Mouse (Mus musculus) olfactory bulb, adult 2 months (tissue): ENCODE measurements around the gene Aldh4a1. TPM values are rescaled to one million over a fixed set of nuclear protein-coding genes. Genes with fewer than 3 reads are reported as not detected.

Source experiments
- H3K27ac ChIP-seq: fragments of 200-500 bp; 2 replicates; pipeline ENCODE4 v1.5.1; 2012; ENCODE audit warnings: low read depth, low read length; ENCODE audit not compliant: insufficient read depth
- H3K4me1 ChIP-seq: fragments of 200-500 bp; 2 replicates; pipeline ENCODE4 v1.6.1; 2012; ENCODE audit warnings: low read length; ENCODE audit not compliant: control insufficient read depth, insufficient read depth
- H3K4me3 ChIP-seq: fragments of 200-500 bp; 2 replicates; pipeline ENCODE4 v1.5.1; 2012; ENCODE audit warnings: mild to moderate bottlenecking, low read depth, low read length, moderate library complexity; ENCODE audit not compliant: insufficient read depth
- CTCF ChIP-seq: fragments of 200-500 bp; IDR thresholded peaks from 2 replicates; pipeline ENCODE4 v1.5.1; 2012; ENCODE audit warnings: low read depth, mild to moderate bottlenecking, low read length, moderate library complexity; ENCODE audit not compliant: insufficient read depth
- POLR2A ChIP-seq: fragments of 200-500 bp; IDR thresholded peaks from 2 replicates; pipeline ENCODE4 v1.6.1; 2012; ENCODE audit warnings: mild to moderate bottlenecking, low read depth, low read length, moderate library complexity; ENCODE audit not compliant: insufficient read depth
- WGBS: fragments of 180-500 bp; shearing (Covaris S2); methylation state at CpG from one replicate; pipeline ENCODE4 v1.1.7; 2018; 5-methylcytosine and 5-hydroxymethylcytosine counted together
- polyA plus RNA-seq: library from polyadenylated mRNA; stranded (reverse); fragments of >200 nt; gene quantifications from 2 replicates; pipeline ENCODE4 v1.2.4, GENCODE M21; 2012; ENCODE audit warnings: low replicate concordance; ENCODE audit not compliant: missing spikeins, insufficient read depth, insufficient read length

The Aldh4a1 gene
- polyA plus RNA-seq, 1 experiment, result not detected

- no peak for TF ChIP-seq POLR2A
- WGBS, result 68% methylated on average over 10 of the region's 10 CpGs
- Histone ChIP-seq H3K4me3 (no peak overlapping the region), H3K27ac (no peak overlapping the region), H3K4me1 (peaks cover 65% of the 10 kb centered on the region)
Measured at GRCm38 (mm10) chr4:139579003-139579402, 43.7 kb upstream of the Aldh4a1 start.

- no peak overlapping the region for H3K4me3 ChIP-seq
- 67% methylated on average over 6 of the region's 6 CpGs for whole genome bisulfite sequencing
- no peak overlapping the region for H3K27ac ChIP-seq
- TF ChIP-seq CTCF (no peak), POLR2A (no peak)
- peaks cover 69% of the 10 kb centered on the region for H3K4me1 ChIP-seq
Measured at GRCm38 (mm10) chr4:139579466-139579865, 43.2 kb upstream of the Aldh4a1 start.

- H3K4me3 ChIP-seq, result peak overlapping the region; percentile 6; the same call in 1 of the 2 replicates
- peaks cover 76% of the 10 kb centered on the region for H3K4me1 ChIP-seq
- no peak for TF ChIP-seq POLR2A
- no peak; the same call in 1 of the 2 replicates for TF ChIP-seq CTCF
- H3K27ac ChIP-seq, result peak overlapping the region; percentile 29; the same call in 1 of the 2 replicates
- 23% methylated on average over 15 of the region's 15 CpGs for WGBS
Measured at GRCm38 (mm10) chr4:139580663-139581336, 41.9 kb upstream of the Aldh4a1 start.

- no peak overlapping the region for H3K27ac ChIP-seq
- 17% methylated on average over 6 of the region's 6 CpGs for WGBS
- H3K4me1 ChIP-seq, result peaks cover 73% of the 10 kb centered on the region
- H3K4me3 ChIP-seq, result peak overlapping the region; percentile 9; the same call in 1 of the 2 replicates
- TF ChIP-seq POLR2A (no peak), CTCF (no peak)
Measured at GRCm38 (mm10) chr4:139581427-139582051, 41.1 kb upstream of the Aldh4a1 start.

- TF ChIP-seq POLR2A (no peak), CTCF (no peak)
- Histone ChIP-seq H3K4me1 (peaks cover 70% of the 10 kb centered on the region), H3K27ac (no peak overlapping the region), H3K4me3 (no peak overlapping the region)
- 88% methylated on average over 6 of the region's 6 CpGs for WGBS
Measured at GRCm38 (mm10) chr4:139582346-139582745, 40.3 kb upstream of the Aldh4a1 start.

GRCm38 (mm10) chr4:139582903-139583302 is 39.8 kb upstream of the Aldh4a1 start:
- Histone ChIP-seq H3K4me3 (no peak overlapping the region), H3K27ac (no peak overlapping the region), H3K4me1 (peaks cover 74% of the 10 kb centered on the region)
- TF ChIP-seq CTCF (no peak), POLR2A (no peak)
- WGBS, result 64% methylated on average over 3 of the region's 3 CpGs

- peaks cover 72% of the 10 kb centered on the region for H3K4me1 ChIP-seq
- H3K27ac ChIP-seq, result no peak overlapping the region
- TF ChIP-seq CTCF, result no peak
- no peak for TF ChIP-seq POLR2A
- WGBS, result 75% methylated on average over 11 of the region's 11 CpGs
- no peak overlapping the region for H3K4me3 ChIP-seq
Measured at GRCm38 (mm10) chr4:139583629-139584245, 38.9 kb upstream of the Aldh4a1 start.

- Histone ChIP-seq H3K4me1 (peaks cover 64% of the 10 kb centered on the region), H3K27ac (no peak overlapping the region), H3K4me3 (no peak overlapping the region)
- TF ChIP-seq CTCF, result no peak
- TF ChIP-seq POLR2A, result no peak; the same call in 1 of the 2 replicates
- WGBS, result 60% methylated on average over 11 of the region's 11 CpGs
Measured at GRCm38 (mm10) chr4:139584704-139585103, 38.0 kb upstream of the Aldh4a1 start.

- Histone ChIP-seq H3K4me3 (no peak overlapping the region), H3K4me1 (peaks cover 58% of the 10 kb centered on the region), H3K27ac (no peak overlapping the region)
- TF ChIP-seq POLR2A (no peak), CTCF (no peak)
- WGBS, result 90% methylated on average over 7 of the region's 7 CpGs
Measured at GRCm38 (mm10) chr4:139585713-139586112, 37.0 kb upstream of the Aldh4a1 start.
